ENCODE assay signal across 17 mouse cellular contexts in genomic region chr4:117482103-117482502, GRCm38 (mm10).
"Had no signal": no experiment of that assay in that cellular context is flagged by ENCODE, and none has a peak within 500 bp of the region (broad histone marks: within the 10 kb centered on the region; RNA-seq: fewer than 3 reads in every experiment).

No protein-coding gene starts in this region.

- H3K9me3 ChIP-seq: limb, embryonic 12.5 days; limb, embryonic 15.5 days; midbrain, embryonic 12.5 days; midbrain, embryonic 15.5 days; neural tube, embryonic 12.5 days; neural tube, embryonic 15.5 days had no signal

- H3K4me2 ChIP-seq: limb, embryonic 12.5 days; limb, embryonic 15.5 days; midbrain, embryonic 12.5 days; midbrain, embryonic 15.5 days; neural tube, embryonic 12.5 days; neural tube, embryonic 15.5 days had no signal

- H3K36me3 ChIP-seq: limb, embryonic 12.5 days; limb, embryonic 15.5 days; midbrain, embryonic 12.5 days; midbrain, embryonic 15.5 days; neural tube, embryonic 12.5 days; neural tube, embryonic 15.5 days had no signal

- DNase-seq: kidney, adult 18-20 months; kidney, adult 9 months; kidney, postnatal 14 days; kidney, postnatal 4 days; left cerebral cortex, postnatal 4 days; lung, adult 2 months; lung, postnatal 14 days; lung, postnatal 4 days; thymus, adult 18-20 months; thymus, postnatal 36 days had no signal

- H3K4me3 ChIP-seq: limb, embryonic 12.5 days; limb, embryonic 15.5 days; midbrain, embryonic 12.5 days; midbrain, embryonic 15.5 days; neural tube, embryonic 12.5 days; neural tube, embryonic 15.5 days had no signal

- ATAC-seq: intestine, embryonic 16.5 days; midbrain, embryonic 15.5 days had no signal

- H3K9ac ChIP-seq: limb, embryonic 12.5 days; limb, embryonic 15.5 days; midbrain, embryonic 12.5 days; midbrain, embryonic 15.5 days; neural tube, embryonic 12.5 days; neural tube, embryonic 15.5 days had no signal

- H3K27ac ChIP-seq: limb, embryonic 12.5 days; limb, embryonic 15.5 days; midbrain, embryonic 15.5 days; neural tube, embryonic 12.5 days; neural tube, embryonic 15.5 days had no signal
